Mouse (Mus musculus) neural tube, embryonic 11.5 days (tissue): ENCODE measurements around the gene Mmp17. TPM values are rescaled to one million over a fixed set of nuclear protein-coding genes. Genes with fewer than 3 reads are reported as not detected.

Source experiments
- ATAC-seq: fragments of 200-750 bp; cut with Nextera tagmentation; 2 replicates; pipeline ENCODE4 v1.8.0; 2017; ENCODE audit warnings: moderate number of reproducible peaks, mild to moderate bottlenecking, moderate TSS enrichment, moderate library complexity; ENCODE audit not compliant: insufficient read depth, low FRiP score, low TSS enrichment
- DNase-seq: peaks from one replicate; pipeline ENCODE4 v3.0.0-alpha.2; 2015; ENCODE audit warnings: low spot score
- H3K27ac ChIP-seq: fragments of 300-500 bp; sonication (generic); 2 replicates; pipeline ENCODE4 v1.5.1; 2014; ENCODE audit warnings: low read depth, mild to moderate bottlenecking, low read length
- H3K27me3 ChIP-seq: fragments of 300-500 bp; sonication (generic); 2 replicates; pipeline ENCODE4 v1.6.1; 2014; ENCODE audit warnings: mild to moderate bottlenecking, low read length, mixed read lengths; ENCODE audit not compliant: control insufficient read depth, insufficient read depth
- H3K36me3 ChIP-seq: fragments of 300-500 bp; sonication (generic); 2 replicates; pipeline ENCODE4 v1.6.1; 2014; ENCODE audit warnings: mild to moderate bottlenecking, low read length, moderate library complexity, mixed read lengths; ENCODE audit not compliant: control insufficient read depth, insufficient read depth
- H3K4me1 ChIP-seq: fragments of 300-500 bp; sonication (generic); 2 replicates; pipeline ENCODE4 v1.6.1; 2014; ENCODE audit warnings: low read length, mixed read lengths; ENCODE audit not compliant: control insufficient read depth, insufficient read depth
- H3K4me2 ChIP-seq: fragments of 300-500 bp; sonication (generic); 2 replicates; pipeline ENCODE4 v1.6.1; 2014; ENCODE audit warnings: low read depth, mild to moderate bottlenecking, moderate library complexity
- H3K4me3 ChIP-seq: fragments of 300-500 bp; sonication (generic); 2 replicates; pipeline ENCODE4 v1.5.1; 2014; ENCODE audit warnings: low read depth, low read length
- H3K9ac ChIP-seq: fragments of 300-500 bp; sonication (generic); 2 replicates; pipeline ENCODE4 v1.6.1; 2014; ENCODE audit warnings: mild to moderate bottlenecking, low read length
- H3K9me3 ChIP-seq: fragments of 300-500 bp; sonication (generic); 2 replicates; pipeline ENCODE4 v1.6.1; 2016; ENCODE audit warnings: low read length; ENCODE audit not compliant: control insufficient read depth
- WGBS: fragments of 180-500 bp; shearing (Covaris S2); extraction: QIAGEN DNeasy Blood & Tissue Kit; methylation state at CpG from one replicate; pipeline ENCODE4 v1.1.7; 2014; 5-methylcytosine and 5-hydroxymethylcytosine counted together
- polyA plus RNA-seq: library from polyadenylated mRNA; unstranded; fragments of >200 nt; fragmentation: Nextera tagmentation; extraction: Ambion mirVana; gene quantifications from 2 replicates; pipeline ENCODE4 v1.2.1, GENCODE M21; 2014

The Mmp17 gene
- polyA plus RNA-seq, 1 experiment from 2014 or later = 3.8 TPM

- ATAC-seq (no peak), DNase-seq (no peak)
- Histone ChIP-seq H3K27ac (no peak overlapping the region), H3K27me3 (no peaks in the 10 kb centered on the region), H3K36me3 (peaks cover 16% of the 10 kb centered on the region), H3K4me2 (no peak overlapping the region), H3K4me3 (no peak overlapping the region), H3K9me3 (no peaks in the 10 kb centered on the region), H3K9ac (no peak overlapping the region), H3K4me1 (no peaks in the 10 kb centered on the region)
- WGBS = 96% methylated on average over 15 of the region's 15 CpGs
Observed at GRCm38 (mm10) chr5:129657931-129658330, 74.0 kb downstream of the Mmp17 start.

Other genes starting within 250 kb of the Mmp17 start
- gene Sfswap, start 82.9 kb upstream of the Mmp17 start, polyA plus RNA-seq = 48.2 and 49.1 TPM in 2 replicates
- gene Zfp11, start 85.9 kb downstream of the Mmp17 start, polyA plus RNA-seq = 7.3 and 8.2 TPM in 2 replicates
- not detected in 2 replicates for gene Sept14, start 124.3 kb downstream of the Mmp17 start, polyA plus RNA-seq
- 160 and 178 TPM in 2 replicates for gene Mrps17, start 131.3 kb downstream of the Mmp17 start, polyA plus RNA-seq
- gene Nipsnap2, start 140.9 kb downstream of the Mmp17 start, polyA plus RNA-seq = 73.7 and 73.8 TPM in 2 replicates
- 37.5 and 37.8 TPM in 2 replicates for gene Psph, start 203.3 kb downstream of the Mmp17 start, polyA plus RNA-seq